Mouse (Mus musculus): ENCODE data around the gene Rassf7.

GRCm38 (mm10) chr7:141265739-141266561, 50.3 kb downstream of the Rassf7 start, which contains the start of gene Irf7:
- TF ChIP-seq CEBPB (IDR thresholded peaks at IDR 0.05; ENCODE audit: insufficient read depth, poor library complexity, severe bottlenecking): no peak
- no peak for TF ChIP-seq USF1 (IDR thresholded peaks at IDR 0.05; ENCODE audit: low read depth)
- TF ChIP-seq POLR2A (IDR thresholded peaks at IDR 0.05; ENCODE audit: insufficient read length, low read depth): no peak
